Mouse (Mus musculus): ENCODE data around the gene Slc35g3.

DNA sequence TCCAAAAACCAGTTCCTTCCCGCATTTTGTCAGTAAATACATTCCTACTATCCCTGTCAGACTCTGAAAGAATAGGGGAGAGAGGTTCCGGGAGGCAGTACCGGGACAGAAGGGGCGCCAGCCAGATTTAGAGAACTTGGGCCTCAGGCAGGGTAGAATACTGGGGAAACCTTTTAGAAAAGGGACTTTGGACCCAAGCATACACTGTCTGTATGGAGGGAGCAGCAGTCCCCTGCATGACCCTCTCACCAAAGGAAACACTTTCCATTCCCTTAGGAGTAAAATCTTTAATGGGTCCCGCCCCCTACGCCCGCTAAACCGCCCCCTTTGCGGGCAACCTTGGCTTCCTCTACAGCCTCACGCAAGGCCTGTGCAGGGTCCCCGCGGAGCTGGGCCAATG lies 41.6 kb upstream of the Slc35g3 start:
- TF ChIP-seq CTCF (IDR thresholded peaks at IDR 0.05) = no peak
- no peak for TF ChIP-seq EP300 (IDR thresholded peaks at IDR 0.05)

All from lung, postnatal 0 days (tissue).